Mouse (Mus musculus): ENCODE data around the gene Efna1. TPM values are rescaled to one million over a fixed set of nuclear protein-coding genes. Genes with fewer than 3 reads are reported as not detected.

Efna1 gene
- polyA plus RNA-seq, 1 experiment from 2014 or later: 40.7 TPM

DNA sequence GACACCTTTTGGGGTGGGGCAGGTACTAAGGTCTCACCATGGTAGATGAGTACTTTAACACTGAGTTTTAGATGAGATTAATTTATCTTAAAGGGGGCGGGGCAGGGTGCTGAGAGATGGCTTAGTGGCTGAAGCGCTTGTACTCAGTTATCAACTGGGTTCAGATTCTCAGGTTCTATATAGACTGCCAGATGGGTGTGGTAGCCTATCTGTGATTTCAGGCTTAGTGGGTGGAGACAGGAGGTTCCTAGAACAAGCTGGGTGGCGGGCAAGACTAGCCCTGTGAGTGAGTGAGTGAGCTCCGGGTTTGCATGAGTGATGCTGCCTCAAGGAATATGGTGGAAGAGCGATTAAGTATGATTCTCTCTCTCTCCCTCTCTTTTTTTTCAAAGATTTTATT, 25.9 kb downstream of the Efna1 start:
- ATAC-seq (ENCODE audit: insufficient number of reproducible peaks, insufficient read depth, low FRiP score, low TSS enrichment, low read depth): no peak
- Histone ChIP-seq H3K27me3 (peaks cover 8% of the 10 kb centered on the region; the same call in 1 of the 2 replicates), H3K4me2 (no peak overlapping the region), H3K36me3 (no peaks in the 10 kb centered on the region), H3K4me1 (peaks cover 20% of the 10 kb centered on the region), H3K9ac (no peak overlapping the region), H3K4me3 (no peak overlapping the region), H3K9me3 (no peaks in the 10 kb centered on the region), H3K27ac (no peak overlapping the region)
- WGBS: 88% methylated on average over 5 of the region's 5 CpGs

DNA sequence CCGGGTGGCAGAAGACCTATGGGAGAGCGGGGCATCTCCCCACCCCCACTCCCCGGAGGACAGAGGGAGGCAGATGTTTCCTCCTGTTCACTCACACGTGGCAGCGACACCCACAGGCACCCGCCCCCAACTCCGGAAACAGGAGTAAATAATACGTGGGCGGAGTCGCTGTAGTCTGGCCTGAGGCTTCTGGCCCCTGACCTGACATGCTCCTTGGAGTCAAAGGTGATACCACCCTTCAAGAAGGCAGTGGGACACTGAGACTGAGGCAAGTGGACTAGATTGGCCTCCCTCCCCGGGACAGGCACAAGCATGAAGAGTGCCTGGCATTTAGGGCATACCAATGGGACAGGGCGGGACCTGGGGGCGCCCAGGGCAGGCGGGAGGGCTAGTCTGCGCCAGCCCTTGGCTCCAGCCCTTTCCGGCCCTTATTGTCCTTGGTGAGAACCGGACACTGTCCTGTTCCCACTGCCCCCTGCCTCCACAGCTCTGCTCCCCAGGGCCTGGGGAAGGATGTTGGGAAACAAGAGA, 29.5 kb downstream of the Efna1 start:
- WGBS: 2% methylated on average over 17 of the region's 17 CpGs
- H3K9ac ChIP-seq: peak overlapping the region; percentile 37; the same call in 1 of the 2 replicates
- no peak for ATAC-seq (ENCODE audit: insufficient number of reproducible peaks, insufficient read depth, low FRiP score, low TSS enrichment, low read depth)
- peaks cover 8% of the 10 kb centered on the region; the same call in 1 of the 2 replicates for H3K27me3 ChIP-seq
- H3K4me3 ChIP-seq: no peak overlapping the region
- no peaks in the 10 kb centered on the region for H3K9me3 ChIP-seq
- H3K4me2 ChIP-seq: peak overlapping the region; percentile 46
- peaks cover 20% of the 10 kb centered on the region for H3K36me3 ChIP-seq
- no peak overlapping the region for H3K27ac ChIP-seq
- peaks cover 28% of the 10 kb centered on the region for H3K4me1 ChIP-seq

GRCm38 (mm10) chr3:89250435-89251040, 30.4 kb downstream of the Efna1 start:
- H3K9me3 ChIP-seq: no peaks in the 10 kb centered on the region
- peak overlapping the region; percentile 46; the same call in 1 of the 2 replicates for H3K4me2 ChIP-seq

DNA sequence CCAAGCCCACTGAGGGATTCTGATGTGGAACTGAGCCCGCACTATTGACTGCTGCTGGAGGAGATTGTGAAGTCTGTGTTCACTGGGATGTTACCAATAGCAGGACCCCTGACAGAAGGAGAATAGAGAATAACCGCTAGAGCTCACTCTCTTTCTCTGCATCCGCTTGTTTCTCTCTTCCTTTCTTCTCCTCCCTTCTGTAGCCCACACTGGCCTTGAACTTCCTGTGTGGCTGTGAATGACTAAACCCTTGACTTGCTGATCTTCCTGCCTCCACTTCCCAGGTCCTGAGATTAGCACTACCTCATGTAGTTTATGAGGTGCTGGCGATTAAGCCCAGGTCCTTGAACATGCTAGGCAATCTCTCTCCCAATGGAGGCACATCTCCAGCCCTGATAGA, 33.5 kb downstream of the Efna1 start:
- Histone ChIP-seq H3K9me3 (no peaks in the 10 kb centered on the region), H3K4me3 (peak overlapping the region; percentile 83), H3K36me3 (peaks cover 20% of the 10 kb centered on the region), H3K27me3 (peaks cover 10% of the 10 kb centered on the region; the same call in 1 of the 2 replicates), H3K9ac (peak overlapping the region; percentile 90), H3K27ac (no peak overlapping the region), H3K4me1 (peaks cover 59% of the 10 kb centered on the region), H3K4me2 (peak overlapping the region; percentile 90)
- 90% methylated on average over 4 of the region's 4 CpGs for WGBS
- no peak for ATAC-seq (ENCODE audit: insufficient number of reproducible peaks, insufficient read depth, low FRiP score, low TSS enrichment, low read depth)

More at GRCm38 (mm10) chr3:89250435-89251040, 30.4 kb downstream of the Efna1 start:
- no peak overlapping the region for H3K9ac ChIP-seq
- peaks cover 8% of the 10 kb centered on the region; the same call in 1 of the 2 replicates for H3K27me3 ChIP-seq
- H3K36me3 ChIP-seq: peaks cover 20% of the 10 kb centered on the region
- H3K27ac ChIP-seq: no peak overlapping the region
- no peak for ATAC-seq (ENCODE audit: insufficient number of reproducible peaks, insufficient read depth, low FRiP score, low TSS enrichment, low read depth)
- peaks cover 34% of the 10 kb centered on the region for H3K4me1 ChIP-seq
- H3K4me3 ChIP-seq: no peak overlapping the region
- WGBS: 16% methylated on average over 7 of the region's 7 CpGs

GRCm38 (mm10) chr3:89246261-89247100, 34.5 kb downstream of the Efna1 start, which contains the start of gene Trim46:
TSS of gene Trim46 (minus strand) at chr3:89246309.
- Histone ChIP-seq H3K9ac (peak within 1 kb of the TSS; percentile 90), H3K27me3 (0 out of 2 replicates have a peak, but pooled peaks cover 4% of the 10 kb centered on the region), H3K4me1 (peaks cover 52% of the 10 kb centered on the region), H3K36me3 (peaks cover 28% of the 10 kb centered on the region), H3K27ac (peak within 1 kb of the TSS; percentile 79), H3K9me3 (no peaks in the 10 kb centered on the region), H3K4me2 (peak within 1 kb of the TSS; percentile 90), H3K4me3 (peak within 1 kb of the TSS; percentile 83)
- ATAC-seq (ENCODE audit: insufficient number of reproducible peaks, insufficient read depth, low FRiP score, low TSS enrichment, low read depth): peak; percentile 57
- under 1% methylated on average over 42 of the region's 42 CpGs for WGBS

- H3K9ac ChIP-seq: peak within 1 kb of the TSS; percentile 90
- 3% methylated on average over 20 of the region's 20 CpGs for WGBS
- H3K36me3 ChIP-seq: peaks cover 34% of the 10 kb centered on the region
- peak within 1 kb of the TSS; percentile 79 for H3K27ac ChIP-seq
- H3K9me3 ChIP-seq: no peaks in the 10 kb centered on the region
- peak within 1 kb of the TSS; percentile 83 for H3K4me3 ChIP-seq
- peaks cover 45% of the 10 kb centered on the region for H3K4me1 ChIP-seq
- peak within 1 kb of the TSS; percentile 90 for H3K4me2 ChIP-seq
- ATAC-seq (ENCODE audit: insufficient number of reproducible peaks, insufficient read depth, low FRiP score, low TSS enrichment, low read depth): peak; percentile 8; the same call in 1 of the 2 replicates
- H3K27me3 ChIP-seq: 0 out of 2 replicates have a peak, but pooled peaks cover 4% of the 10 kb centered on the region
Measured at GRCm38 (mm10) chr3:89245688-89246171, 35.2 kb downstream of the Efna1 start, which contains the start of gene Krtcap2. TSS of gene Krtcap2 (plus strand) at chr3:89245966.

GRCm38 (mm10) chr3:89244982-89245687, 35.8 kb downstream of the Efna1 start:
- 0 out of 2 replicates have a peak, but pooled peaks have one; percentile 18 for ATAC-seq (ENCODE audit: insufficient number of reproducible peaks, insufficient read depth, low FRiP score, low TSS enrichment, low read depth)
- H3K9ac ChIP-seq: peak overlapping the region; percentile 69

GRCm38 (mm10) chr3:89244158-89244981, 36.6 kb downstream of the Efna1 start:
- no peak for ATAC-seq (ENCODE audit: insufficient number of reproducible peaks, insufficient read depth, low FRiP score, low TSS enrichment, low read depth)
- peak overlapping the region; percentile 90 for H3K4me2 ChIP-seq
- no peaks in the 10 kb centered on the region for H3K9me3 ChIP-seq
- H3K27ac ChIP-seq: peak overlapping the region; percentile 60
- H3K27me3 ChIP-seq: 0 out of 2 replicates have a peak, but pooled peaks cover 4% of the 10 kb centered on the region
- WGBS: 11% methylated on average over 25 of the region's 25 CpGs
- H3K4me3 ChIP-seq: peak overlapping the region; percentile 83
- H3K36me3 ChIP-seq: peaks cover 37% of the 10 kb centered on the region
- H3K9ac ChIP-seq: peak overlapping the region; percentile 69
- peaks cover 42% of the 10 kb centered on the region for H3K4me1 ChIP-seq

More at GRCm38 (mm10) chr3:89244982-89245687, 35.8 kb downstream of the Efna1 start:
- 1% methylated on average over 20 of the region's 26 CpGs for WGBS
- 0 out of 2 replicates have a peak, but pooled peaks cover 4% of the 10 kb centered on the region for H3K27me3 ChIP-seq
- H3K4me2 ChIP-seq: peak overlapping the region; percentile 90
- H3K4me1 ChIP-seq: peaks cover 42% of the 10 kb centered on the region
- H3K27ac ChIP-seq: peak overlapping the region; percentile 79
- no peaks in the 10 kb centered on the region for H3K9me3 ChIP-seq
- H3K4me3 ChIP-seq: peak overlapping the region; percentile 83
- peaks cover 38% of the 10 kb centered on the region for H3K36me3 ChIP-seq

DNA sequence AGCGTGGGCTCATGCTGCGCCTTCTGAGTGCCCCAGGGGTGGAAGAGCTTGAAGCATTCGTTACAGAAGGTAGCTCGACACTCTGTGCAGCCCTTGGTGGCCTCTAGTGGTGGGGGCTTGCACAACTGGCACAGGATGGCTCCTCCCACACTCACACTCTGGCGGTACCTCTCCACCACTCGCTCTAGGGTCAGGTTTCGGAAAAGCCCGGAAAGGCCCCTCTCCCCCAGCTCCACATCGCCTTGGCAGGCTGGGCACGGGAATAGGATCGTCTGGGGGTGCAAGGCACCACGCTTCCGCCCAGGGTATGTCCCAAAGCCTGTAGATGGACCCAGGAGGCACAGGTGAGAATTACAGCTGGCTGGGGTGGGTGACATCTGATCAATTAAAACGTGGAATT, 37.3 kb downstream of the Efna1 start:
- Histone ChIP-seq H3K36me3 (peaks cover 38% of the 10 kb centered on the region), H3K27me3 (0 out of 2 replicates have a peak, but pooled peaks cover 4% of the 10 kb centered on the region), H3K9me3 (no peaks in the 10 kb centered on the region), H3K4me2 (peak overlapping the region; percentile 90), H3K4me3 (peak overlapping the region; percentile 83), H3K9ac (peak overlapping the region; percentile 54), H3K4me1 (peaks cover 42% of the 10 kb centered on the region), H3K27ac (peak overlapping the region; percentile 40; the same call in 1 of the 2 replicates)
- WGBS: 6% methylated on average over 14 of the region's 14 CpGs
- peak; percentile 44; the same call in 1 of the 2 replicates for ATAC-seq (ENCODE audit: insufficient number of reproducible peaks, insufficient read depth, low FRiP score, low TSS enrichment, low read depth)

DNA sequence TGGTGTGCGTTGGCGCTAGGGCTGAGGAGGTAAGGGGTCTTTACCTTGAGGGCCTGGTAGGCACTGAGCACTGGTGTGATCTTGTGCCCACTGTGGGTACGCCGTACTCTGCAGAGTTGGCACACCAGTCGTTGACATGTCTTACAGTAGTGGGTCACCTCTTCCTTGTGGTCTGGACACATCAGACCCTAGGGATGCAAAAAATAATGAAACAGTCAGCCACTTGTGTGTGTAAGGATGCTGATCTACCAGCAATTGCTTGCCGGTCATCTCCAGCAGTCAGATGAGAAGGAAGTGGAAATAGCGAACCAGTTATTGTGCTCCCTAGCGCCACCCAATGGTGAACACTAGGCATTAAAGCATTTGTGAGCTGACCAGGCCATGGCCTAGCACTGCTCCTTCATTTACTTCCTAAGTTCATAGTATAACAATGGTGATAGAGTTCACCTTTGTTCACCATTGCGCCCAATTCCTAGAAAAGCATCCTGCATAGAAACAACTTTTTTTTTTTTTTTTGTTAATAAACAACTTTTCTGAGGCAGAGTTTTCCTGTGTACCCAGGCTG, 38.5 kb downstream of the Efna1 start:
- no peak overlapping the region for H3K9ac ChIP-seq
- no peak overlapping the region for H3K4me3 ChIP-seq
- no peak overlapping the region for H3K4me2 ChIP-seq
- no peaks in the 10 kb centered on the region for H3K9me3 ChIP-seq
- no peak for ATAC-seq (ENCODE audit: insufficient number of reproducible peaks, insufficient read depth, low FRiP score, low TSS enrichment, low read depth)
- peaks cover 37% of the 10 kb centered on the region for H3K4me1 ChIP-seq
- WGBS: 74% methylated on average over 9 of the region's 9 CpGs
- 0 out of 2 replicates have a peak, but pooled peaks cover 4% of the 10 kb centered on the region for H3K27me3 ChIP-seq
- no peak overlapping the region for H3K27ac ChIP-seq
- peaks cover 42% of the 10 kb centered on the region for H3K36me3 ChIP-seq

Measured in embryonic facial prominence, embryonic 13.5 days (tissue).